Mouse (Mus musculus): ENCODE measurements around the gene Dact1. TPM values are rescaled to one million over a fixed set of nuclear protein-coding genes. Genes with fewer than 3 reads are reported as not detected.
A peak's percentile ranks its signal among the peaks of the same experiment; 100 is the strongest.

Dact1 gene
- polyA plus RNA-seq (2015; fragmentation: Nextera tagmentation; extraction: Ambion mirVana): 12.4 and 15.3 TPM in 2 replicates

DNA sequence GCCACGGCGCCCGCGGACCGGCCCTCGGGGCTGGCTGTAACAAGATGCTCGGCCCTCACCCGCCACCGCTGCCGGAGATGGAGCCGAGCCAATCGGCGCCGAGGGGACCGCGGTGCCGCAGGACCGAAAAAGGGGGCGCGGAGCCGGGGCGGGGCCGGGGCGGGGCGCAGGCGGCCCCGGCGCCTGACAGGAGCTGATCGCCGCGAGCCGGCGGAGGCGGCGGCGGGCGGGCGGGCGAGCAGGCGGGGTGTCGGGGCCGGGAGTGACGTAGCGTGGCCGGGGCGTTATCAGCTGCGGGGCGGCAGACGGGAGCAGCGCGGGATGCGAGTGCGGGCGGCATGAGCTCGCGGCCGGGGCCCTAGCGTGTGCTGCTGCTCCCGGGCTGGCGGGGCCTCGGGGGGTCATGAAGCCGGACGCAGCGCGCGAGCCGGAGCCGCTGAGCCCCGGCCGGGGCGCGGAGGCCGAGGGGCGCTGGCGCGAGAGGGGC lies at the start of gene Dact1:
Gene Dact1, plus strand, starts transcription at position 304 of the 487 bp plus-strand sequence.
- H3K4me1 ChIP-seq (replicated peaks; ENCODE audit: insufficient read depth, low read length): 0 out of 2 replicates have a peak, but pooled peaks cover 7% of the 10 kb centered on the region
- H3K27me3 ChIP-seq (ENCODE audit: insufficient read depth, low read length): no peaks in the 10 kb centered on the region; the same call in 1 of the 2 replicates
- peak within 1 kb of the TSS; percentile 98 for H3K4me2 ChIP-seq (ENCODE audit: low read length)
- no peaks in the 10 kb centered on the region for H3K36me3 ChIP-seq (ENCODE audit: insufficient read depth, low read length)
- H3K27ac ChIP-seq: peak within 1 kb of the TSS; percentile 91
- peak within 1 kb of the TSS; percentile 76 for H3K4me3 ChIP-seq (replicated peaks; ENCODE audit: low read depth, low read length)
- ATAC-seq (replicated peaks; ENCODE audit: low FRiP score, low read depth) (peak; percentile 83), DNase-seq (ENCODE audit: low spot score) (peak; percentile 84)
- peak within 1 kb of the TSS; percentile 85 for H3K9ac ChIP-seq (ENCODE audit: low read depth, low read length)
- WGBS: 0% methylated on average over 43 of the region's 76 CpGs
- H3K9me3 ChIP-seq (replicated peaks; ENCODE audit: low read length): no peaks in the 10 kb centered on the region
- no peak for TF ChIP-seq CTCF (IDR thresholded peaks at IDR 0.05; ENCODE audit: low read depth)

DNA sequence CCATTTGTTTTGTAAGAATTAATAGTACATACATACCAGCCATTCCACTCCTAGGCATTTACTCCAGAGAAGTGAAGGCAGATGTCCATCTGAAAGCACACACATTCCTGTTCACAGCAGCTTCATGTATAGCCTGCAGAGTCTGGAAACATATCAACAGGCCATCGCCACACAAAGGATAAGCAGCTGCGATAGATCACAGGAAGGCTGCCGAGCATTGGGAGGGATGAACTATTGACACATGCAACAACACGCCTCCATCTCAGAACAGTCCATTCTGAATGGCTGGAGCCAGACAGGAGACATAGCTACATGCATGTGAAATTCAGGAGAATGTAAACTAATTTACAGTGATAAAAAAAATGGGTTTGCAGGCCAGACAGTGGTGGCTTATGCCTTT lies 45.5 kb upstream of the Dact1 start:
- Histone ChIP-seq H3K4me3 (replicated peaks; ENCODE audit: low read depth, low read length) (no peak overlapping the region), H3K36me3 (ENCODE audit: insufficient read depth, low read length) (no peaks in the 10 kb centered on the region), H3K27me3 (ENCODE audit: insufficient read depth, low read length) (no peaks in the 10 kb centered on the region), H3K27ac (no peak overlapping the region), H3K4me2 (ENCODE audit: low read length) (no peak overlapping the region), H3K4me1 (replicated peaks; ENCODE audit: insufficient read depth, low read length) (no peaks in the 10 kb centered on the region), H3K9me3 (replicated peaks; ENCODE audit: low read length) (no peaks in the 10 kb centered on the region), H3K9ac (ENCODE audit: low read depth, low read length) (no peak overlapping the region)
- DNase-seq (ENCODE audit: low spot score) (peak; percentile 77), ATAC-seq (replicated peaks; ENCODE audit: low FRiP score, low read depth) (no peak)
- 72% methylated on average over 4 of the region's 4 CpGs for WGBS
- TF ChIP-seq CTCF (IDR thresholded peaks at IDR 0.05; ENCODE audit: low read depth): no peak

DNA sequence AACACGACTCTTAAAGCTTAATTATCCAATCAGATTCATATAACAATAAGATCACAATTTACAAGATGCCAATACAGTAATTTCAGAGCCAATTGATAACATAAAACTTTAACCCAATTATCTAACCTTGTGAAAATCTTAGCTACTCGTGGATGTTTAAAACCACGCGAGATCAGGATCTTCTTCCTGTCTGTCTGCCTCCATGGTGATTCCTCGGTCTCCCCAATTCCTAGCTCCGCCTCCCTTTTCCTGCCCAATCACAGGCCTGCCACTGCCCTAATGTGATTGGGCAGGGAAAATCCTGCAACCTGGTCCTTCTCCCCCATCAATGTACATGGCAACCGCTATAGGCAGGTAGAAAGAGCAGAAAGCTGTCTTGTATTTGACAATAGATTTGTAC lies 40.3 kb upstream of the Dact1 start:
- Histone ChIP-seq H3K4me1 (replicated peaks; ENCODE audit: insufficient read depth, low read length) (no peaks in the 10 kb centered on the region), H3K4me2 (ENCODE audit: low read length) (no peak overlapping the region), H3K4me3 (replicated peaks; ENCODE audit: low read depth, low read length) (no peak overlapping the region), H3K36me3 (ENCODE audit: insufficient read depth, low read length) (no peaks in the 10 kb centered on the region), H3K9ac (ENCODE audit: low read depth, low read length) (no peak overlapping the region), H3K27me3 (ENCODE audit: insufficient read depth, low read length) (no peaks in the 10 kb centered on the region), H3K9me3 (replicated peaks; ENCODE audit: low read length) (no peaks in the 10 kb centered on the region), H3K27ac (no peak overlapping the region)
- DNase-seq (ENCODE audit: low spot score) (no peak), ATAC-seq (replicated peaks; ENCODE audit: low FRiP score, low read depth) (no peak)
- 91% methylated on average over 7 of the region's 7 CpGs for WGBS
- TF ChIP-seq CTCF (IDR thresholded peaks at IDR 0.05; ENCODE audit: low read depth): no peak

DNA sequence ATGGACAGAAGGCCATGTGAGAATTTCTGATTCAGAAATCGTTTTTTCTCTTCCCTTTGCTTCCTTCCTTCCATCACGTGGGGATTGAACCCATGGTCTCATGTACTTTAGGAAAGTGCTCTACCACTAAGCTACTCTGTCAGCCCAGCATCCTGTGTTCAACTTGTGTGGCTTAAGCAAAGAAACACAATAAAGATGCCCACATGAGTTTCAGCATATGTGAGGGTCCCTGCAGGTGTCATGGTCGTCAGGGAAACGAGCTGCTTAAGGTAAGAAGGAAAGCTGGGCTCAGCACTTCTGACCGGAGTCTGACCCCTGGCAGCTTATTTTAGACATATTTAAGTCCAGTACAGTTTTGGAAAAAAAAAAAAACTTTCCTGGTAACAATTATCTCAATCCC lies 38.6 kb upstream of the Dact1 start:
- no peak overlapping the region for H3K4me2 ChIP-seq (ENCODE audit: low read length)
- no peak overlapping the region for H3K9ac ChIP-seq (ENCODE audit: low read depth, low read length)
- no peak overlapping the region for H3K27ac ChIP-seq
- no peak overlapping the region for H3K4me3 ChIP-seq (replicated peaks; ENCODE audit: low read depth, low read length)
- ATAC-seq (replicated peaks; ENCODE audit: low FRiP score, low read depth) (no peak), DNase-seq (ENCODE audit: low spot score) (no peak)
- 69% methylated on average over 5 of the region's 5 CpGs for WGBS
- no peaks in the 10 kb centered on the region for H3K27me3 ChIP-seq (ENCODE audit: insufficient read depth, low read length)
- no peak for TF ChIP-seq CTCF (IDR thresholded peaks at IDR 0.05; ENCODE audit: low read depth)
- no peaks in the 10 kb centered on the region for H3K4me1 ChIP-seq (replicated peaks; ENCODE audit: insufficient read depth, low read length)
- no peaks in the 10 kb centered on the region for H3K36me3 ChIP-seq (ENCODE audit: insufficient read depth, low read length)
- H3K9me3 ChIP-seq (replicated peaks; ENCODE audit: low read length): no peaks in the 10 kb centered on the region

DNA sequence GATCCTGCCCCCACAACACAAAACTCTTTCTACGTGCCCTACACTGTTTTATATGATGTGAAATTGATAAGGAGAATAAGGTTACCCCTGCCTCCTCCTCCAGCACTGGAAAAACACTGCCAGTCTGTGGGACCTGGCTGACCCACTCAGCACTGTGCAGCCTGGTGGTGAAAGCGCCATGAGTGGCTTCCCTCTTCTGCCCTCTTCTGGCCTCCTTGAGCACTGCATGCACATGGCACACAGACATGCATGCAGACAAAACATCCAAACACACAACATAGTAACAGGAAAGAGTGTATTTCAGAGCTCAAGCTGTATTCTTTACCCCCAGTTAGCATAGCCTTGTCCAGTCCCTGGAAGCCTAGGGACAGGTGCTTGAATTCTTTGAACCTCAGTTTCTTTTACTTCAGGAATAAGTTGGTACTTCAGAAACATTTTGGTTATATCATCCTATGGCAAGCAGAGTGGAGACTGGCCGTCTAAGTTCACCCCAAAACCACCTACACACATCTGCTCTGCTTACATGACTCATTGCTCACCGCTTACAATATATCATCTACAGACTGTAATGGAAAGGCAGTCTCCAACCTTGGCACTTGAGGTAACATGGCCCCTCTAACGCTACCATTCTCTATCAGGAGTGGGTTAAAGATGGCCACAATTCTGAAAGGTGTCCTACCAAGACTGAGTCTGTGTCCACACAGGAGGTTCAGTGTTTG lies 35.0 kb upstream of the Dact1 start:
- no peak overlapping the region for H3K27ac ChIP-seq
- 87% methylated on average over 5 of the region's 5 CpGs for WGBS
- H3K4me1 ChIP-seq (replicated peaks; ENCODE audit: insufficient read depth, low read length): no peaks in the 10 kb centered on the region
- TF ChIP-seq CTCF (IDR thresholded peaks at IDR 0.05; ENCODE audit: low read depth): peak; percentile 48; the same call in 1 of the 2 replicates
- no peak overlapping the region for H3K4me2 ChIP-seq (ENCODE audit: low read length)
- H3K4me3 ChIP-seq (replicated peaks; ENCODE audit: low read depth, low read length): no peak overlapping the region
- DNase-seq (ENCODE audit: low spot score) (no peak), ATAC-seq (replicated peaks; ENCODE audit: low FRiP score, low read depth) (no peak)
- no peaks in the 10 kb centered on the region for H3K27me3 ChIP-seq (ENCODE audit: insufficient read depth, low read length)
- no peak overlapping the region for H3K9ac ChIP-seq (ENCODE audit: low read depth, low read length)
- H3K36me3 ChIP-seq (ENCODE audit: insufficient read depth, low read length): no peaks in the 10 kb centered on the region
- no peaks in the 10 kb centered on the region for H3K9me3 ChIP-seq (replicated peaks; ENCODE audit: low read length)

DNA sequence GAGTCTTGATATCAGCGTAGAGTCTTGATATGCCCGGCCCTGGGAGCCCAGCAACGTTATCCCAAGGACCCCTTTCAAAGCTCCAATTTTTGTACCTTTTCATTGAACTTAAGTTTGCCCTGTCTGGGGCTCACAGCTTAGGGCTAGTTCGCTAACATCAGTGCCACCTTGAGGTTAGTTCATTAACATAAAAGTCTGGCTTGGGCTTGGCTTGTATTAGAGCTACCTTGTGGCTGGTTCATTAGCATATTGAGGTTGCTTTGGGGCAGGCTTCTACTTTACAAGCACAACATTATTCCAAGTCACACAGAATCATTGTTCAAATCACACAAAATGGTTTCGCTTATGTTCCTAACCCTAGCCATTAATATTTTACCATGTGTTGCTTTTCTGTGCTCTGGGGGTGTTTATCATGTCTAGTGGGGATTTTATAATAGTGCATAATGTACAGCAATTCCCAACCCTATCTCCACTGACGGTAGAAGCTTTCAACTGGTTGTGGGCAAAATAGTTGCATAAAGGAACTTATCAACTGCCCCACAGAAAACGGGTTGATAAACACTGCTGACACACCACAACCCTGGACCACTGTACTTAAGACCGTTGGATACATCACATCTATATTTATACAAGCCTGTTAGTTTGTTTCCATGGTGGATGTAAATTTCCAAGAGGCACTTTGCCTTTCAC lies 33.6 kb upstream of the Dact1 start:
- no peak for TF ChIP-seq CTCF (IDR thresholded peaks at IDR 0.05; ENCODE audit: low read depth)
- H3K36me3 ChIP-seq (ENCODE audit: insufficient read depth, low read length): no peaks in the 10 kb centered on the region
- WGBS: 83% methylated on average over 8 of the region's 8 CpGs
- DNase-seq (ENCODE audit: low spot score): no peak
- H3K4me3 ChIP-seq (replicated peaks; ENCODE audit: low read depth, low read length): no peak overlapping the region
- H3K9me3 ChIP-seq (replicated peaks; ENCODE audit: low read length): no peaks in the 10 kb centered on the region
- ATAC-seq (replicated peaks; ENCODE audit: low FRiP score, low read depth): no peak
- H3K27me3 ChIP-seq (ENCODE audit: insufficient read depth, low read length): no peaks in the 10 kb centered on the region
- no peak overlapping the region for H3K4me2 ChIP-seq (ENCODE audit: low read length)
- H3K4me1 ChIP-seq (replicated peaks; ENCODE audit: insufficient read depth, low read length): no peaks in the 10 kb centered on the region
- no peak overlapping the region for H3K9ac ChIP-seq (ENCODE audit: low read depth, low read length)
- no peak overlapping the region for H3K27ac ChIP-seq

Measured in kidney, postnatal 0 days (tissue).